Mouse (Mus musculus) limb, embryonic 12.5 days (tissue): ENCODE measurements at regions not wholly inside any gene's neighbourhood (a gene's known extent, or its start where the extent isn't known, plus 50 kb on each side); places are given as distances from the start of the nearest gene placed in this dataset.

Source experiments
- ATAC-seq: fragments of 200-750 bp; cut with Nextera tagmentation; 2 replicates; pipeline ENCODE4 v1.8.0; 2017; ENCODE audit warnings: low read depth, moderate TSS enrichment; ENCODE audit not compliant: insufficient number of reproducible peaks, insufficient read depth, low FRiP score, low TSS enrichment
- H3K27ac ChIP-seq: fragments of 300-500 bp; sonication (generic); 2 replicates; pipeline ENCODE4 v1.5.1; 2016; ENCODE audit warnings: mild to moderate bottlenecking, moderate library complexity
- H3K27me3 ChIP-seq: fragments of 300-500 bp; sonication (generic); 2 replicates; pipeline ENCODE4 v1.6.1; 2016; ENCODE audit warnings: mild to moderate bottlenecking, moderate library complexity
- H3K36me3 ChIP-seq: fragments of 300-500 bp; sonication (generic); 2 replicates; pipeline ENCODE4 v1.6.1; 2016; ENCODE audit warnings: mild to moderate bottlenecking, moderate library complexity
- H3K4me1 ChIP-seq: fragments of 300-500 bp; sonication (generic); replicated peaks from 2 replicates; pipeline ENCODE4 v1.6.1; 2016
- H3K4me2 ChIP-seq: fragments of 300-500 bp; sonication (generic); 2 replicates; pipeline ENCODE4 v1.6.1; 2016; ENCODE audit warnings: mild to moderate bottlenecking, moderate library complexity
- H3K4me3 ChIP-seq: fragments of 300-500 bp; sonication (generic); replicated peaks from 2 replicates; pipeline ENCODE4 v1.5.1; 2016; ENCODE audit warnings: mild to moderate bottlenecking
- H3K9ac ChIP-seq: fragments of 300-500 bp; sonication (generic); replicated peaks from 2 replicates; pipeline ENCODE4 v1.6.1; 2016; ENCODE audit warnings: mild to moderate bottlenecking, moderate library complexity
- H3K9me3 ChIP-seq: fragments of 300-500 bp; sonication (generic); 2 replicates; pipeline ENCODE4 v1.6.1; 2016; ENCODE audit warnings: mild to moderate bottlenecking, moderate library complexity
- WGBS: fragments of 180-500 bp; shearing (Covaris S2); methylation state at CpG from one replicate; pipeline ENCODE4 v1.1.7; 2016; 5-methylcytosine and 5-hydroxymethylcytosine counted together

GRCm38 (mm10) chr5:91826636-91827035, 136.2 kb downstream of the Rchy1 start:
- Histone ChIP-seq H3K36me3 (no peaks in the 10 kb centered on the region), H3K27ac (no peak overlapping the region), H3K4me3 (no peak overlapping the region), H3K27me3 (no peaks in the 10 kb centered on the region), H3K4me1 (peaks cover 4% of the 10 kb centered on the region; the same call in 1 of the 2 replicates), H3K9ac (no peak overlapping the region), H3K4me2 (no peak overlapping the region), H3K9me3 (no peaks in the 10 kb centered on the region)
- WGBS: 36% methylated on average over 1 of the region's 1 CpGs
- no peak for ATAC-seq

GRCm38 (mm10) chr5:91822844-91823576, 139.9 kb downstream of the Rchy1 start:
- Histone ChIP-seq H3K4me3 (no peak overlapping the region), H3K4me2 (no peak overlapping the region), H3K36me3 (no peaks in the 10 kb centered on the region), H3K27ac (no peak overlapping the region), H3K9me3 (no peaks in the 10 kb centered on the region), H3K9ac (no peak overlapping the region), H3K4me1 (peaks cover 4% of the 10 kb centered on the region; the same call in 1 of the 2 replicates), H3K27me3 (no peaks in the 10 kb centered on the region)
- no peak for ATAC-seq
- WGBS: 43% methylated on average over 9 of the region's 9 CpGs

GRCm38 (mm10) chr5:91818800-91819199, 144.1 kb downstream of the Rchy1 start:
- Histone ChIP-seq H3K4me2 (no peak overlapping the region), H3K27ac (no peak overlapping the region), H3K9ac (no peak overlapping the region), H3K9me3 (no peaks in the 10 kb centered on the region), H3K36me3 (no peaks in the 10 kb centered on the region), H3K27me3 (no peaks in the 10 kb centered on the region), H3K4me1 (peaks cover 9% of the 10 kb centered on the region), H3K4me3 (no peak overlapping the region)
- no peak for ATAC-seq
- 59% methylated on average over 12 of the region's 12 CpGs for WGBS

- ATAC-seq: no peak
- Histone ChIP-seq H3K27me3 (no peaks in the 10 kb centered on the region), H3K9ac (no peak overlapping the region), H3K4me2 (no peak overlapping the region), H3K27ac (no peak overlapping the region), H3K36me3 (no peaks in the 10 kb centered on the region), H3K9me3 (no peaks in the 10 kb centered on the region), H3K4me3 (no peak overlapping the region), H3K4me1 (peaks cover 9% of the 10 kb centered on the region)
- 79% methylated on average over 11 of the region's 11 CpGs for WGBS
Measured at GRCm38 (mm10) chr5:91818195-91818594, 144.7 kb downstream of the Rchy1 start.

- H3K4me2 ChIP-seq: no peak overlapping the region
- 79% methylated on average over 3 of the region's 3 CpGs for WGBS
Measured at GRCm38 (mm10) chr5:91816376-91816950, 146.4 kb downstream of the Rchy1 start.

GRCm38 (mm10) chr5:91814956-91815355, 147.9 kb downstream of the Rchy1 start:
- H3K27ac ChIP-seq: peak overlapping the region; percentile 37; the same call in 1 of the 2 replicates
- no peaks in the 10 kb centered on the region for H3K27me3 ChIP-seq
- H3K4me2 ChIP-seq: no peak overlapping the region
- WGBS: 63% methylated on average over 6 of the region's 6 CpGs
- no peaks in the 10 kb centered on the region for H3K36me3 ChIP-seq
- no peak for ATAC-seq
- H3K4me3 ChIP-seq: no peak overlapping the region
- no peaks in the 10 kb centered on the region for H3K9me3 ChIP-seq
- H3K4me1 ChIP-seq: peaks cover 5% of the 10 kb centered on the region; the same call in 1 of the 2 replicates
- H3K9ac ChIP-seq: no peak overlapping the region

More at GRCm38 (mm10) chr5:91816376-91816950, 146.4 kb downstream of the Rchy1 start:
- H3K4me1 ChIP-seq: peaks cover 5% of the 10 kb centered on the region; the same call in 1 of the 2 replicates
- H3K27me3 ChIP-seq: no peaks in the 10 kb centered on the region
- H3K4me3 ChIP-seq: no peak overlapping the region
- no peak for ATAC-seq
- no peak overlapping the region for H3K27ac ChIP-seq
- H3K9ac ChIP-seq: no peak overlapping the region
- no peaks in the 10 kb centered on the region for H3K9me3 ChIP-seq
- H3K36me3 ChIP-seq: no peaks in the 10 kb centered on the region

GRCm38 (mm10) chr5:91814417-91814762, 148.5 kb downstream of the Rchy1 start:
- Histone ChIP-seq H3K4me1 (peaks cover 5% of the 10 kb centered on the region; the same call in 1 of the 2 replicates), H3K27me3 (no peaks in the 10 kb centered on the region), H3K9ac (no peak overlapping the region), H3K27ac (no peak overlapping the region), H3K36me3 (no peaks in the 10 kb centered on the region), H3K4me2 (no peak overlapping the region), H3K4me3 (no peak overlapping the region), H3K9me3 (no peaks in the 10 kb centered on the region)
- ATAC-seq: no peak
- WGBS: 74% methylated on average over 4 of the region's 4 CpGs

GRCm38 (mm10) chr5:91813547-91814416, 149.1 kb downstream of the Rchy1 start:
- Histone ChIP-seq H3K27me3 (no peaks in the 10 kb centered on the region), H3K4me3 (no peak overlapping the region), H3K4me1 (peaks cover 5% of the 10 kb centered on the region; the same call in 1 of the 2 replicates), H3K36me3 (no peaks in the 10 kb centered on the region), H3K27ac (no peak overlapping the region), H3K9me3 (no peaks in the 10 kb centered on the region), H3K9ac (no peak overlapping the region), H3K4me2 (no peak overlapping the region)
- ATAC-seq: no peak
- 75% methylated on average over 5 of the region's 5 CpGs for WGBS

GRCm38 (mm10) chr5:91807070-91808065, 155.5 kb downstream of the Rchy1 start:
- ATAC-seq: peak; percentile 87
- Histone ChIP-seq H3K27ac (no peak overlapping the region), H3K9me3 (0 out of 2 replicates have a peak, but pooled peaks cover 4% of the 10 kb centered on the region), H3K9ac (no peak overlapping the region), H3K4me1 (0 out of 2 replicates have a peak, but pooled peaks cover 6% of the 10 kb centered on the region), H3K27me3 (no peaks in the 10 kb centered on the region), H3K4me2 (no peak overlapping the region), H3K36me3 (no peaks in the 10 kb centered on the region), H3K4me3 (no peak overlapping the region)
- 65% methylated on average over 18 of the region's 18 CpGs for WGBS

GRCm38 (mm10) chr5:91801297-91801980, 161.4 kb downstream of the Rchy1 start:
- Histone ChIP-seq H3K4me2 (no peak overlapping the region), H3K27ac (no peak overlapping the region), H3K9me3 (0 out of 2 replicates have a peak, but pooled peaks cover 4% of the 10 kb centered on the region), H3K27me3 (no peaks in the 10 kb centered on the region), H3K4me3 (no peak overlapping the region), H3K4me1 (peaks cover 5% of the 10 kb centered on the region; the same call in 1 of the 2 replicates), H3K9ac (no peak overlapping the region), H3K36me3 (no peaks in the 10 kb centered on the region)
- 86% methylated on average over 3 of the region's 3 CpGs for WGBS
- no peak for ATAC-seq
